Mouse (Mus musculus) layer of hippocampus, adult 18-20 months (tissue): ENCODE measurements at regions not wholly inside any gene's neighbourhood (a gene's known extent, or its start where the extent isn't known, plus 50 kb on each side); places are given as distances from the start of the nearest gene placed in this dataset.
A peak's percentile ranks its signal among the peaks of the same experiment; 100 is the strongest.
"Not testable (repeated sequence)": the region's sequence is repeated elsewhere in the genome, so short reads cannot be mapped to it uniquely, and the experiment has no call there.

Source experiments
- DNase-seq, 2 experiments: peaks; one replicate each; pipeline ENCODE4 v3.0.0; 2022; ENCODE audit warnings: low spot score in 2 of 2

DNA sequence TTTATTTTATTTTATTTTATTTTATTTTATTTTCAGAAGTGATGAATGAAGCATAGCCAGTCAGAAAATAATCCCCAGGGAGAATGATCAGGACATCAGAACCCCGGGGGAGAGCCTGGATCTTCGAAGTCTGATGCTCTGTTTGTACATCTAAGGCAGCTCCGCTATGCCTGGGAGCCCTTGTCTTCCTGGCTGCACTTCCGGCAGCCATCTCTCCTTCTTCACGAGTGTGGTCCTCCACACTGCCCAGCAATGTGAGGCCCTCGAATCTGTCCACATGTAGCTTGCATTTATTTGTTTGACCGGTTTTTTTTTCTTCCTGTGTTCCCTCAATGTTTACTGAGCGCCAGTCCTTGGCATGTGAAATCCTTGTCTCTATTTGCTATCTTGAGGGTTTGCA is 95.9 kb downstream of the Vcpkmt start:
- no peak for DNase-seq

DNA sequence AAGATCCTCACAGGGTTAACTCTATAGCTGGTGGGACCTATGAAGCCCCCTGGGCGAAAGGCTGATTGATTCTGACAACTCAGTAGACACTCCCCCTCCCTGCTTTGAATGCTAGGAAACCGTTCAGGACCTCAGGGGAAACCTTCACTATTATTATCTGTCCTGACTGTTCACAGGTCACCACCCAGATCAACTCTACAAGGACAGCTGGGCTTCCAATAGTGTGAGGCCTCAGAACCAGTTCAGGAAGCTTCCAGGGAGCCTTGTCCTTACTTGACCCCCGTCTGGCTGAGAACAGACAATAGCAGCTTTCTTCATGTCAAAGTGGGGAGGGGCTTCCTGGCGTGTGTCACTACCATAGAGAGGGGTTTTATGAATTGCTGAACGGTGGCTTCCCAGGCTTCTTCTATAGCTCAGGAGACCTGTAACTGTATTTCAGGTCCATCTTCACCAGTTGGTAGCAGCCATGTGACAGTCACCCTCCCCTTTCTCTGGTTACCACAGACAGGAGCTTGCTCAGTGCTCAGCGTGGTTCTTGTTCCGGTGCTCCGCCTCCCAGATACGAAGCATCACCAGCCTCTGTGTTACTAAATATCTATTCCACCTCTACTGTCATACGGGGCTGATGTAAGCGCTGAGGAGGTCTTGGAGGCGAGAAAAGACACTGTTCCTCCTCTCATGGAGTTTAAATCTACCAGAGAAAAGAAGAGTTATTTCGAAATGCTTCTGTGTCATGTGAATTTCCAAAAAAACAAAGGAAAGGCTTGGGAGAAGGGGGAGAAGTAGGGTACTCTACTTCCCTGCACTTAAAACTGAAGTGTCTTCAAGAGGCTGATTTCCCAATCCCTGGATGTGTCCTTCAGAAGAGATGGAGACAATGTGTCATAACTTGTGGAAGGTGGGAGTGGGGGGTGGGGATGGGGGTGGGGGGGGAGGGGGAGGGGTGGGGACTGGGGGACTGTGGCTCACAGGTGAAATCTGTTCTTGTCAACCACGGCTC is 96.9 kb downstream of the Vcpkmt start:
- DNase-seq = peak in 1 of 2 experiments; percentile 22

DNA sequence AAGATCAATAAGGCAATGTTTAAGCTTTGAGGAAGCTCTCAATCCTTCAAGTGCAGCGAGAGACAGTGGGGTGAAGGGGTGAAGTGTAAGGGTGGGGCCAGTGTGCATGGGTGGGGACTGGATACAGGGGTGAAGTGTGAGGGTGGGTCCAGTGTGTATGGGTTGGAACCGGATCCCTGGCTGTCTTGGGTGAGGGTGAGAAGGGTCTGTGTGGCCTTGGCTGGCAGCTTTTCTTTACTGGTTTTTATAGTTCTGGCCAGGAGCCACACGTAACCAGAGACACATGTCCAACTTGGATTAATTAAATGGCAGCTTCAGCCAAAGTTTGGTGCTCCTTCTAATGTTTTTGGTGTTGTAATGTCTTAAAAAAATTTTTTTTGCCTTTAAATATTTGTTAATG is 101.4 kb downstream of the Vcpkmt start:
- DNase-seq = no peak

DNA sequence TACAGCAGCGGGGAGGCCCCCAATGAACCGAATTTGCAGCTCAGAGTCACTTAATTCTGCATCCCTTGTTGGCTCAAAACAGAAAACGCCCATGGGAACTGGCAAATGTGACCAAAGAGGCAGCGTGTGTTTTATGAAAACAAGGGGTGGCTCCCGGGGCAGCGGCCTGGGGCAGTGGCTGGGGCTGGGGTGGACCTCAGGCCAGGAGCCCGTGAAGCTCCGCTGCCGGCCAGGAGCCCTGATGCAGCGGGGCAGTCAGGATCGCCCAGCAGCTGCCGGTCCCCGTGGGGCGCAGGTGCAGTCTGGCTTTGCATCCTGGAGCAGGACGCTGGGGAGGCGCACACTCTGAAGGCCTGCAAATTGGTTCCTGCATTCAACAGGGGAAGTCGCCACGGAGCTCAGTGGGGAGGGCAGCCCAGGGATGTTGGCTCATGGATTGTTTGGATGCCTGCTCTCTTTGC is 104.4 kb upstream of the Gm9887 start:
- no peak for DNase-seq

DNA sequence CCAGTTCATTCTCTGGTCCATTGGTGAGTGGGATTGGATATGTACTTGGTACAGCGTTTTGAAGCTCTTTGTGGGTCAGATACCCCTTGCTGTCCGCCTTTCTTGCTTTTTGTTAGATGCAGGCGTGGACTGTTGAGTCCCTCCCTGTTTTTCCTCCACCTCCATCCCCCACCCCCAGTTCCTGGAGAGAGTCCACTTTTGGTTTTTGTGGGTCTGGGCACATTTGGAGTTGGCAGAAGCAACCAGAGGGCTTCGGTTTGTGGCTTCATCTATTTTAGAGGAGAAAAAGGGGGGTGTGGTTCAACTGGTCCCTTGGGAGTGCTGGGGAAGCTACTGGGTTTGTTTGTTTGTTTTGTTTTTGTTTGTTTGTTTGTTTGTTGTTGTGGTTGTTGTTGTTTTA is 103.9 kb upstream of the Gm9887 start:
- no peak for DNase-seq

DNA sequence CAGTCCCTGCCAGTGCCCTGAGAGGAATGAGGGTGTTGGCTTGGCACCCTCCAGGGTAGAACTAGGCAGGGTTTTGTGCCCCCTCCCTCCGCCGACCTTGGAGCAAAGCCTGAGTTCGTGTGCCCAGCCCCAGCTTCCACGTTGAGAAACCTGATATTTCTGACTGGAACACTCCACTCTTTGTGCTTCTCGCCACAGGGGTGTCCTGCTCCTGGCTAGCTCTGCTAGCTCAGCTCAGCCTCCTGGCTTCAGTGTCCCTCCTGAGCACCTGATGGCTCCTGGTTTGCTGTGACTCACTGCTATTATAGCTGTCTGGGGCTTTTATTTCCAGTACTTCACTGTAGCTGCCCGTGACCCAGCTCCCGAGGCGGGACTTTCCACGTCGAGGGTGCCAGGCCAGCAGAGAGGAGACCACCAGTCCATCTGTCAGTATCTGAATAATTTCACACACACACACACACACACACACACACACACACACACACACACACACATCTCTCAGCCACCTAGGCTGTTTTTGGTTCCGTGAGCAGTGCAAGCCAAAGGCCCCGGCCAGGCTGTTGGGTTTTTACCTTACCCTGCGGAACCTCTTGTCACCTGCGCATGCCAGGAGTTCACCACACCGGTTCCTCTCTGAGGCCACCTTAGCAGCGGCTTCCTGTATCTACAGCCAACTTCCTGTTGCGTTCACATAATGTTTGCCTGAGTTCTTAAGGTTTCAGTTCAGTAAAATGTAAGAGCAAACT is 102.8 kb upstream of the Gm9887 start:
- no peak for DNase-seq

DNA sequence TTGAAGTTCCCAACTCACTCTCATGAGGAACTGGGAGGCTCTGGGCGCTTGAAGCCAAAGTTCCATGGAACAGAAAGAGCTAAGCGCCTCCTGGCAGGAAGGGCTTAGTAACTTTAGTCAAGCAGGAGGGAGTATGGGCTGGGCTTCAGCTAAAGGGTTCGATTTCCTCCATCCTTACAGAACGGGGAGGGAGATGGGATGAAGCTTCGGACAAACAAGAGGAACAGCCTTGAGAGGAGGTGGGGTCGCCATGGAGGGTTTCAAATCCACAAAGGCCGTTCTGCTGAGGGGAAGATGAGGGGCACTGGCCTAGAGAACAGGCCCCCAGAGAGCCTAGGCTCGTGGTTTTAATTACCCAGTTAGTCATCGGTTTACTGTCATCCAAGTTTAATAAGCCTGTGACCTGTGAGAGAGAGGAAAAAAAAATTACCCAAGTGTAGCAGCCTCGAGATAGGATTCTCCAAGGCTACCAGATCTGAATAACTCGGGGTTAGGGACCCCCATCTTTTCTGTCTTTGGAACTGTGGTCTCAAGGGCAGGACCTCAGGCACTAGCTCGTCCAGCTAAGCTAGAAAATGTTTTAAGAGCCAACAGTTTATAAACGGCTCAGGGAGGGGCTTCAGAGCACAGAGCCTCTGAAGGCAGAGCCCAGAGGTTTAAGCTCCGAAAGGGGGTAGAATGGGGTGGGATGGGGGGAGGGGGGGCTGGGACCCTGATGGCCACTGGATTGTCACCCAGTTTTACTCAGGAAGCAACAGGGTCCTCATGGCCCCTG is 102.1 kb upstream of the Gm9887 start:
- no peak for DNase-seq

DNA sequence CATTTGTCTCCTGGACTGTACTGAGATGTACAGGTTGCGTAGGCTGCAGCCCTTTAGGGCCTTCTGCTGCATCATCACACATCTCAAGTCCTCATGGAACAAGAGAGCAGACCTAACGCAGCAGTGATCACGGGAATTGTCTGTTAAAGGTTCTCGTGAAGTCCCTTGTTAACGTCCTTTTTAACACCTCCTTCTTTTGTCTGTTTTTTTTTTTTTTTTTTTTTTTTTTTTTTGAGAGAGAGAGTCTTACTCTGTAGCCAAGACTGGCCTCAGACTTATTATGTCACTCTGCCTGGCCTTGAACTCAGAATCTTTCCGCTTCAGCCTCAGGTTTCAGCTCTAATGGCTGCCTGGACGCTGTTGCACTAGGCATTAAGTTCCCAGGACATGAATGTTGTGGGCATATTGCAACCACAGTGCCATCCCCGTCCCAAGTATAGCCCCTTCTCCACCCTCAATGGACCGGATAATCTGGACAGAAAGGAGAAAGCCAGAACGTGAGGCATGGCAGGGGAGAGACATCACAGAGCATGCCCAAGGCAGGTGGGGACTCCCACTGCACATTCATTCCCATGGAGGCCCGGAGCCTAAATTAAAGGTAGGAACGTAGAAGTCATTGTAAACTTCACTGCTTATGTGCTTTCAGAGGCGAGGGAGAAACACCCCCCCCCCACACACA is 101.3 kb upstream of the Gm9887 start:
- DNase-seq = no peak

DNA sequence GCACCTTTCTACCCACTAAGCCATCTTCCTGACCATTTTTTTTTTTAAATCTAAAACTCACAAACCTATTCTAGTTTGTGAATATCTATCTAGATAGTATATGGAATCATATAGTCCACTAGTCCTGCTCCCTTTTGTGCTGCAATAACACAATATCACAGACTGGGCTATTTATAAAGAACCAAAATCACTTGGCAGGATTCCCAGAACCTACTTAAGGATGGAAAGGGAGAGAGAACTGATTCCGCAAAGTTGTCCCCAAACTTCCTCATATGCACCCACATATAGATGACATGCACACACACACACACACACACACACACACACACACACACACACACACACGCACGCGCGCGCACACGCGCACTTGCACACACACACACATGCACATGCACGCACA is 100.7 kb upstream of the Gm9887 start:
- no peak for DNase-seq

DNA sequence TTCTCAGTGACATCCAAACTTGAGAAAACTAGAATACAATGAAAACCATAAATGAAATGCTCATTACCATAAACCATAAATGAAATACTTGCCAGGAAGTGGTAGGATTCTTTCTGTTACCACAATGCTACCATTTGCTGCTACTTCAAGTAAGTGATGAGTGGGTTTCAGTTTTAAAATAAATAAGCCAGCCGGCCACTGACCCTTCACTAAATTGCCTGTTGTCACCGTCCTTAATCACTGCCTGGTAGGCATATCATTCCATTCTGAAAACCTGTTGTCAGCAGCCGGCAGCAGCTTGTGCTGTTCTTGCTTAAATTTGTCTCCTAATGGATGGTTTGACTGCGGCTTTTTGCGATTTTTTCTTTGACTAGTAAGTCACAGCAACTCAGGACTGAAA is 99.6 kb upstream of the Gm9887 start:
- no peak for DNase-seq

DNA sequence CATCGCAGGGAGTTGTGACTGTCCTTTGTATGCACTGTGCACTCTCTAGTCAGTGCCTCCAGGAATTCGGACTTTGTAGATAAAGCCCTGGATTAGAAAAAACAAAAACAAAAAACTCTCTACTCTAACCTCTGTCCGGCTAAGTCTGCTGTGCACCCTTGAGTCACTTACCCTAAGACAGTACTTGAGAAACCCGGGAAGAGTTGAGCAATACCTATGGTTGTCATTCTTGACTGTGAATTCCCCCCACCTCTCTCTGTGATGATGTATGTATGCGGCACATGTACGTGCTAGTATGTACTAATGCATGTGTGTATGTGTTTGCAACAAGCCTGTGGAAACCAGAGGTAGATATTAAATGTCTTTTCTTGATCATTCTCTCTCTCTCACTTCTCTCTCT is 96.7 kb upstream of the Gm9887 start:
- DNase-seq = no peak

DNA sequence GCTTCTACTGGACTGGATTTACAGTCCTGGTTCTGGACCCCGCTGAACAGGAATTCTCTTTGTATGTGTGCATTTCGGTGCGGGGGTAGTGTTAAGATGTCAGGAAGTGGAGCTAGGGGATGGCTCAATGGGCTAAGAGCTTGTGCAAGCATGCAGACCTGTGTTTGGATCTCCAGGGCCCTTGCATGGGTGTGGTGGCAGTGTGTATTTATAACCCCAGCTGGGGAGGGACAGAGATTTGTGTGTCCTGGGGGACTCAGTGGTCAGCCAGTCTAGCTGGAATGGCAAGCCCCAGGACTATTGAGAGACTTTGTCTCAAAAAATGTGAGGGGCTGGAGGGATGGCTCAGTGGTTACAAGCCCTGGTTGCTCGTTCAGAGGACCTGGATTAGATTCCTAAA is 95.1 kb upstream of the Gm9887 start:
- no peak for DNase-seq

DNA sequence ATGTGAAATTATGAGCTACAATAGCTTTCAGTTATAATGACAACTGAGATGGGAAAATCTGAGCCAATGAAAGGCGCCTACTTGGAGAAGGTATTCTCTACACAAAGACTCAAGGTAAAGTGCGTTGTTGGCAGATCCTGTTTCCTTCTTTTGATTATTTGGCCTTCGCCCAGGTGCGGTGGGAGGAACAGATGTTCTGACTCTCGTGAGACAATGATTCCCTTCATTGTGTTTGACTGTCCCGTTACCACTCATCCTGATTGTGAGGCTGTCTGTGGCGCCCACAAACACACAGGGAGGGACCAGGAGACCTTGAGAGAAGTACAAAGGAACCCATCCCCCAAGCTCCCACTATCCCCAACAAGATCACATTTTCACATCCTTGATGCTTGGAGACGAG is 92.6 kb upstream of the Gm9887 start:
- DNase-seq = no peak

DNA sequence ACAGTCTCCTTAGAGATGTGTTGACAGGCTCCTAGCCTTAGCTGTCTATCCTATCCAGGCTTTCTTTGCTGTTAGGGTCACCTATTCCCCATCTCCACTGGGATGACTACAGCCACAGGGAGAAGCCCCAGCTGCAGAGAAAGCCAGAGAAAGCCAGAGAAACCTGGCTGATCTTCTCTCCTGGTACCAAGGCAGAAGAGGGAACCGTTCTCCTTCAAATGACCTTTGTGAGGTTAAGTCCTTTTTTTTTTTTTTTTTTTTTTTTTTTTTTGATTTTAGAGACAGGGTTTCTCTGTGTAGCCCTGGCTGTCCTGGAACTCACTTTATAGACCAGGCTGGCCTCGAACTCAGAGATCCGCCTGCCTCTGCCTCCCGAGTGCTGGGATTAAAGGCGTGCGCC is 91.1 kb upstream of the Gm9887 start:
- DNase-seq = not testable (repeated sequence)

DNA sequence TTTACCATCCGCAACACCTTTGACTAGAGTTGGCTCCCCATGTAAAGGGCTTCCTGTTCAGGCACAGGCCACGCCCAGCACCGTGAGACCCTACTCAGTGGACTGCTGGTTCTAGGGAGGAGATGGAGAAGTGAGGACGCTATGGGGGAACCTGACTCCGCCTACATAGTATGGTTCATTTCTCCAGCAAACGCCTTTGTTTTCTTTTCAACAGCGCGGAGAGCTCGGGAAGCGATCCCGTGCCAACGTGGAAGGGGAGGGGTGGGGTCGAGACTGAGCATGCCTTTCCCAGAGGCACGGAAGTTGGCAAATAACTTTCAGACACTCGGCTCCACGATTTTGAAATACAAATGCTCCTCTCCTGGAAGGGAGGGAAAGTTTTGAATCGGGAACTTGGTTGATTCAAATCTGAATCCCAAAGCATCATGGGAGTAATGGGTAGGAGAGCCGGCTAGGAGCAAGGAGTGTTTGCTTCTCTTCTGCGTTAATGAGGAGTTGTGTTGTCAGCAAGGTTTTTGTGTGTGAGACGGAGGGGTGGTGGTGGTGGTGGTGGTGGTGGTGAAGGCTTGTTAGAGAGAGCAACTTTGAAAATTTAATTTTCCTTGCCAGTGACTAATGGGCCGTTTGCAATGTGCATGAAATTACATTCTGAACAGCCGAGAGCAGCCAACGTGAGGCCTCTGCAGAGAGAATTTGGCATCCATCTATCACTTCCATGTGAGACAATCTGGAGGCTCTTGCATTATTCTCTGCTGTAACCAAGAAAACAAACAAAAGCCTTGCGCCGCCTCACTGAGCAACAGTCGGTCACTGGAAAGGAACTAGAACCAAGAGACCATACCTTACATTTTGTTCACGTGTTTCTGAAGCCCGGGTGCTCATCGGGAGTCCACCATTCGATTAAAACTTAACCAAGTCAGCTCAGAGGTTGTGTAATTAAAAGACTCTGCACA is 89.9 kb upstream of the Gm9887 start:
- DNase-seq = peak in 1 of 2 experiments; percentile 63

DNA sequence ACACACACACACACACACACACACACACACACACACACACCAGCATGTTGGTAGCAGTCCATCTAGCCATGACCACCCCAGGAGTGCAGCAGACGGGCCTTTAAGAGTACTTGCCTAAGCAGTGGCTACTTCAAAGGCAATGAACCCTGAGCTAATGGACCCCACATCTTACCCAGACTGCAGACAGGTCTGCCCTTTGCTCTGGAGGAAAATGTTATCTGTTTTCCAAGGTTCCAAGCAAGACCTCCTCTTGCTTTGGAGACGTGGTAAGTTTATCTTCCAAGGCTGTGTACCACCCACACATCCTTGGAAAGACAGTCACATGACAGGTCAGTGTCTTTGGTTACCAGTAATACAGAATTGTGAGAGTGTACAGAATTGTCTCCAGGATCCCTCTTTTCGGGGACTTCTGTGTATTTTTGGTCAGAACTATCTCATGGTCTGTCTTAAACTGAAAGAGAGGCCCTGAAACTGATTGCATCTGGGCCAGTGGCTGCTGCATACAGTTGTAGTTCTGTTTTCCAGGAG is 88.4 kb upstream of the Gm9887 start:
- no peak for DNase-seq

DNA sequence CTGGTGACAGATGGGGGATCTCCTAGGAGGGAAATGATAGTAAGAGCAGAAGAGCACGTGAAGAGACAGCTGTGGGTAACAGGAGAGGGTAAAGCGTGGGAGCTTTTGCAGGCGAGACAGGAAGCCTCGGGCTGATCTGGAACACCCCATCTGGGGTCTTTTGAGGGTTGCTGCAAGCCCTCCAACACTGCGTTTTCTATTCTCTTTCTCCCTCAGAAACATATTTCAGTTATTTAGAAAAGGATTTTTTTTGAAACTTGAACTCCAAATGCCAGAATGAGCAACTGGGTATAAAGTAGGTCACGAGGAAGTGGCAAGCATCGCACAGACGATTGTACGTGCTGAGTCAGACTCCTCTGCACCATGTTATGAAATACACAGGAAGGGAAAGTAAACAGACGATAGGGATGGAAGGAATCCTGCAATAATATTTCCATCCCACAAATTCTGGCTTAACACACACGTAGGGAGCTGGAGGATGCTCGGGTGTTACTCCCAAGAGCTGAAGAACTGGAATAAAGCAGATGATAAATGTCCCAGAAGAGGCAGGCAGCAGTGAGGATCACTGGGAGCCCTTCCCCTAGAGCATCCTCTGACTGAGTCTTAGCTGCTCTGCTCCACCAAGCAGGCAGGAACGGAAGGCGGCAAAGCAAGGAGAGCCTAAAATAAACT is 86.0 kb upstream of the Gm9887 start:
- peak in 1 of 2 experiments; percentile 56 for DNase-seq

DNA sequence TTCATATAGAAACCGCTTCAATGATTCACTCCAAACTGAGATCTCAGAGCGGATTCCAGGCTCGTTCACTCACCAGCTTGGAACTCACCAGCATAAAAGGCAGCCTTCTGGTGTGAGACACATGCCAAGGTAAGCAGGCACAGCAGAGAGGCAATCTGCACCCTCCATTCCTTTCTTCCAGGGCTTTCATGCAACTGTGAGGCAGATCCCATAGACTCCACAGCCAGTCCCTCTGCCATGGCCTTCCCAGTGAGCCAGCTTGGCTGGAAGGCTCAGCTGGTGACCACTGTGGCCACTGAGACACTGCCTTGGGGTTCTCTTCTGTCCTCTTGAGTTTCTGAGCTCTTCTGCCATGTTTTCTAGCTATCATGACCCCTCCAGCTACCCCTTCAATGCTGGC is 84.5 kb upstream of the Gm9887 start:
- DNase-seq = peak; percentile 46 to 74

DNA sequence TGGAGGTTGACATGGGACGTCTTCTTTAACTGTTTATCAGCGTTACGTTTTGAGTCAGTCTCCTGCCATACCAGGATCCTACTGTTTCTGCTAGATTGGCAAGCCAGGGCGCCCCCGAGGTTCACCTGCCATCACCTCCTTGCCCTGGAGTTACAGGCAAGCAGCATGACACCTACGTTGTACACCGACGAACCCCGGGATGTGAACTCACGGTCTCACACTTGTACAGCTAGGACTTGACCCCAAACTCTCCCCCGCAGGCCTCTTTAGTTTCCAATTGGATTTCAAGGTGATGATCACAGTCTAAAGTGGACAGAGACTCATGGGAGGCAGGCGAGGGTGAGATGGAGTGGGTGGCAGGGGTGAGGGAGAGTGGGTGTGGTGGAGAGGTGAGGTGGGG is 83.9 kb upstream of the Gm9887 start:
- DNase-seq = no peak
